ENCODE assay signal across 18 mouse cellular contexts in the genomic region with DNA sequence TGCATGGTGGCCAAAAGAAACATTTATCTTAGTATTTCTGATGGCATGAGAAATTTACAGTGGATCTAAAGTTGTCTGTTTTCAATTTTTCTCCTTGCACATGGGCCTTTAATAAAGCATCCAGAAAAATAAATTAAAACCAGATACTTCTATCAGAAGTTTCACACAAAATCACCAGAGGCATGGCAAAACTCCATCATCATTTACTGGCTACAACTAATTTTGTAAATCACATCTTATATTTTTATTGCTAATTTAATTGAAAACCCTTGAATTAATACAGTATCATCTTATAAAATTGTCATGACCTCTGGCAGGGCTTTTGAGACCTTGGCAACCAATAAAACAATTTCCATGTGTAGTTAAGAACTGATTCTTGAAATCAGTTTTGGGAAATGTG.
"Had no signal": no experiment of that assay in that cellular context is flagged by ENCODE, and none has a peak within 500 bp of the region (broad histone marks: within the 10 kb centered on the region; RNA-seq: fewer than 3 reads in every experiment).

No protein-coding gene starts in this region.

- H3K9me3 ChIP-seq: midbrain, embryonic 12.5 days; neural tube, embryonic 13.5 days; neural tube, embryonic 15.5 days had no signal

- ATAC-seq: midbrain, embryonic 16.5 days had no signal

- H3K4me2 ChIP-seq: lung, embryonic 14.5 days; midbrain, embryonic 12.5 days; neural tube, embryonic 13.5 days; neural tube, embryonic 15.5 days had no signal

- H3K36me3 ChIP-seq: midbrain, embryonic 12.5 days; neural tube, embryonic 13.5 days; neural tube, embryonic 15.5 days had no signal

- H3K4me3 ChIP-seq: midbrain, embryonic 12.5 days; myocyte; neural tube, embryonic 13.5 days; neural tube, embryonic 15.5 days had no signal

- H3K9ac ChIP-seq: lung, embryonic 14.5 days; midbrain, embryonic 12.5 days; neural tube, embryonic 13.5 days; neural tube, embryonic 15.5 days had no signal

- H3K27me3 ChIP-seq: midbrain, embryonic 12.5 days; neural tube, embryonic 13.5 days; neural tube, embryonic 15.5 days had no signal

- H3K27ac ChIP-seq: midbrain, embryonic 12.5 days; neural tube, embryonic 13.5 days; neural tube, embryonic 15.5 days had no signal

- H3K4me1 ChIP-seq: midbrain, embryonic 12.5 days had no signal

- DNase-seq: lung, adult 18-20 months; lung, embryonic 14.5 days; lung, postnatal 10 days; lung, postnatal 4 days; midbrain, embryonic 14.5 days; retina, postnatal 1 day; right cerebral cortex, adult 18-20 months; right cerebral cortex, postnatal 25 days; right cerebral cortex, postnatal 4 days; spleen, adult 18-20 months; thymus, adult 18-20 months; thymus, postnatal 14 days; thymus, postnatal 36 days had no signal
